Mouse (Mus musculus): Measurements from ENCODE around the gene Pglyrp1. TPM values are rescaled to one million over a fixed set of nuclear protein-coding genes. Genes with fewer than 3 reads are reported as not detected.

Pglyrp1 gene
- polyA plus RNA-seq, 1 experiment from 2014 or later, result 1.6 TPM

- Histone ChIP-seq H3K4me3 (ENCODE audit: low read depth, low read length) (peak overlapping the region; percentile 45; the same call in 1 of the 2 replicates), H3K4me2 (peak overlapping the region; percentile 78), H3K4me1 (ENCODE audit: control insufficient read depth, insufficient read depth, low read length) (peaks cover 15% of the 10 kb centered on the region), H3K27me3 (ENCODE audit: control insufficient read depth, insufficient read depth, low read length) (peaks cover 17% of the 10 kb centered on the region), H3K9ac (ENCODE audit: low read depth, low read length) (no peak overlapping the region), H3K27ac (ENCODE audit: low read depth, low read length) (no peak overlapping the region), H3K9me3 (replicated peaks; ENCODE audit: control insufficient read depth, low read length) (no peaks in the 10 kb centered on the region), H3K36me3 (ENCODE audit: control insufficient read depth, insufficient read depth, low read length) (no peaks in the 10 kb centered on the region)
- ATAC-seq (replicated peaks; ENCODE audit: insufficient number of reproducible peaks, low FRiP score, low TSS enrichment), result no peak
- 22% methylated on average over 27 of the region's 27 CpGs for WGBS (ENCODE audit: insufficient replicate concordance)
These were observed 21.9 kb downstream of the Pglyrp1 start for GRCm38 (mm10) chr7:18893009-18893408.

GRCm38 (mm10) chr7:18893651-18894430 lies 22.7 kb downstream of the Pglyrp1 start:
- Histone ChIP-seq H3K4me2 (peak overlapping the region; percentile 78), H3K27me3 (ENCODE audit: control insufficient read depth, insufficient read depth, low read length) (peaks cover 17% of the 10 kb centered on the region), H3K4me3 (ENCODE audit: low read depth, low read length) (peak overlapping the region; percentile 45), H3K36me3 (ENCODE audit: control insufficient read depth, insufficient read depth, low read length) (no peaks in the 10 kb centered on the region), H3K27ac (ENCODE audit: low read depth, low read length) (no peak overlapping the region), H3K9me3 (replicated peaks; ENCODE audit: control insufficient read depth, low read length) (no peaks in the 10 kb centered on the region), H3K4me1 (ENCODE audit: control insufficient read depth, insufficient read depth, low read length) (peaks cover 15% of the 10 kb centered on the region), H3K9ac (ENCODE audit: low read depth, low read length) (peak overlapping the region; percentile 62)
- WGBS (ENCODE audit: insufficient replicate concordance), result under 1% methylated on average over 40 of the region's 41 CpGs
- ATAC-seq (replicated peaks; ENCODE audit: insufficient number of reproducible peaks, low FRiP score, low TSS enrichment), result peak; percentile 27; the same call in 1 of the 2 replicates

- Histone ChIP-seq H3K4me1 (ENCODE audit: control insufficient read depth, insufficient read depth, low read length) (peaks cover 15% of the 10 kb centered on the region), H3K4me3 (ENCODE audit: low read depth, low read length) (no peak overlapping the region), H3K27me3 (ENCODE audit: control insufficient read depth, insufficient read depth, low read length) (peaks cover 17% of the 10 kb centered on the region), H3K27ac (ENCODE audit: low read depth, low read length) (no peak overlapping the region), H3K36me3 (ENCODE audit: control insufficient read depth, insufficient read depth, low read length) (no peaks in the 10 kb centered on the region), H3K4me2 (no peak overlapping the region), H3K9ac (ENCODE audit: low read depth, low read length) (no peak overlapping the region), H3K9me3 (replicated peaks; ENCODE audit: control insufficient read depth, low read length) (no peaks in the 10 kb centered on the region)
- ATAC-seq (replicated peaks; ENCODE audit: insufficient number of reproducible peaks, low FRiP score, low TSS enrichment), result no peak
- WGBS (ENCODE audit: insufficient replicate concordance), result 49% methylated on average over 5 of the region's 5 CpGs
These were observed 25.4 kb downstream of the Pglyrp1 start for GRCm38 (mm10) chr7:18896536-18896935.

- Histone ChIP-seq H3K4me3 (ENCODE audit: low read depth, low read length) (no peak overlapping the region), H3K36me3 (ENCODE audit: control insufficient read depth, insufficient read depth, low read length) (peaks cover 3% of the 10 kb centered on the region; the same call in 1 of the 2 replicates), H3K27me3 (ENCODE audit: control insufficient read depth, insufficient read depth, low read length) (no peaks in the 10 kb centered on the region), H3K9ac (ENCODE audit: low read depth, low read length) (no peak overlapping the region), H3K4me1 (ENCODE audit: control insufficient read depth, insufficient read depth, low read length) (no peaks in the 10 kb centered on the region), H3K9me3 (replicated peaks; ENCODE audit: control insufficient read depth, low read length) (no peaks in the 10 kb centered on the region), H3K27ac (ENCODE audit: low read depth, low read length) (no peak overlapping the region), H3K4me2 (no peak overlapping the region)
- no peak for ATAC-seq (replicated peaks; ENCODE audit: insufficient number of reproducible peaks, low FRiP score, low TSS enrichment)
- WGBS (ENCODE audit: insufficient replicate concordance), result 89% methylated on average over 2 of the region's 2 CpGs
These were observed 29.4 kb downstream of the Pglyrp1 start for GRCm38 (mm10) chr7:18900513-18900912.

GRCm38 (mm10) chr7:18902486-18902885 lies 31.4 kb downstream of the Pglyrp1 start:
- Histone ChIP-seq H3K9ac (ENCODE audit: low read depth, low read length) (no peak overlapping the region), H3K36me3 (ENCODE audit: control insufficient read depth, insufficient read depth, low read length) (peaks cover 3% of the 10 kb centered on the region; the same call in 1 of the 2 replicates)
- 66% methylated on average over 3 of the region's 3 CpGs for WGBS (ENCODE audit: insufficient replicate concordance)

GRCm38 (mm10) chr7:18904971-18905370 lies 33.8 kb downstream of the Pglyrp1 start:
- Histone ChIP-seq H3K36me3 (ENCODE audit: control insufficient read depth, insufficient read depth, low read length) (peaks cover 3% of the 10 kb centered on the region; the same call in 1 of the 2 replicates), H3K9me3 (replicated peaks; ENCODE audit: control insufficient read depth, low read length) (no peaks in the 10 kb centered on the region), H3K4me1 (ENCODE audit: control insufficient read depth, insufficient read depth, low read length) (peaks cover 6% of the 10 kb centered on the region), H3K27ac (ENCODE audit: low read depth, low read length) (no peak overlapping the region), H3K9ac (ENCODE audit: low read depth, low read length) (no peak overlapping the region), H3K4me3 (ENCODE audit: low read depth, low read length) (no peak overlapping the region), H3K4me2 (no peak overlapping the region), H3K27me3 (ENCODE audit: control insufficient read depth, insufficient read depth, low read length) (no peaks in the 10 kb centered on the region)
- 76% methylated on average over 3 of the region's 3 CpGs for WGBS (ENCODE audit: insufficient replicate concordance)
- ATAC-seq (replicated peaks; ENCODE audit: insufficient number of reproducible peaks, low FRiP score, low TSS enrichment), result no peak

More at GRCm38 (mm10) chr7:18902486-18902885, 31.4 kb downstream of the Pglyrp1 start:
- no peak for ATAC-seq (replicated peaks; ENCODE audit: insufficient number of reproducible peaks, low FRiP score, low TSS enrichment)
- Histone ChIP-seq H3K4me3 (ENCODE audit: low read depth, low read length) (no peak overlapping the region), H3K27me3 (ENCODE audit: control insufficient read depth, insufficient read depth, low read length) (no peaks in the 10 kb centered on the region), H3K9me3 (replicated peaks; ENCODE audit: control insufficient read depth, low read length) (no peaks in the 10 kb centered on the region), H3K4me2 (no peak overlapping the region), H3K4me1 (ENCODE audit: control insufficient read depth, insufficient read depth, low read length) (no peaks in the 10 kb centered on the region), H3K27ac (ENCODE audit: low read depth, low read length) (no peak overlapping the region)

- H3K9ac ChIP-seq (ENCODE audit: low read depth, low read length), result peak overlapping the region; percentile 77
- ATAC-seq (replicated peaks; ENCODE audit: insufficient number of reproducible peaks, low FRiP score, low TSS enrichment), result 0 out of 2 replicates have a peak, but pooled peaks have one; percentile 27
- peaks cover 6% of the 10 kb centered on the region for H3K4me1 ChIP-seq (ENCODE audit: control insufficient read depth, insufficient read depth, low read length)
- H3K4me3 ChIP-seq (ENCODE audit: low read depth, low read length), result peak overlapping the region; percentile 78
- no peaks in the 10 kb centered on the region for H3K36me3 ChIP-seq (ENCODE audit: control insufficient read depth, insufficient read depth, low read length)
- H3K4me2 ChIP-seq, result peak overlapping the region; percentile 68
- no peak overlapping the region for H3K27ac ChIP-seq (ENCODE audit: low read depth, low read length)
- WGBS (ENCODE audit: insufficient replicate concordance), result 6% methylated on average over 17 of the region's 17 CpGs
- no peaks in the 10 kb centered on the region for H3K27me3 ChIP-seq (ENCODE audit: control insufficient read depth, insufficient read depth, low read length)
- H3K9me3 ChIP-seq (replicated peaks; ENCODE audit: control insufficient read depth, low read length), result no peaks in the 10 kb centered on the region
These were observed 38.7 kb downstream of the Pglyrp1 start for GRCm38 (mm10) chr7:18909797-18910196.

- ATAC-seq (replicated peaks; ENCODE audit: insufficient number of reproducible peaks, low FRiP score, low TSS enrichment), result peak; percentile 99
- H3K4me1 ChIP-seq (ENCODE audit: control insufficient read depth, insufficient read depth, low read length), result peaks cover 6% of the 10 kb centered on the region
- no peak within 1 kb of the TSS for H3K27ac ChIP-seq (ENCODE audit: low read depth, low read length)
- H3K4me3 ChIP-seq (ENCODE audit: low read depth, low read length), result peak within 1 kb of the TSS; percentile 78
- under 1% methylated on average over 33 of the region's 33 CpGs for WGBS (ENCODE audit: insufficient replicate concordance)
- H3K27me3 ChIP-seq (ENCODE audit: control insufficient read depth, insufficient read depth, low read length), result no peaks in the 10 kb centered on the region
- H3K36me3 ChIP-seq (ENCODE audit: control insufficient read depth, insufficient read depth, low read length), result no peaks in the 10 kb centered on the region
- peak within 1 kb of the TSS; percentile 74 for H3K4me2 ChIP-seq
- H3K9me3 ChIP-seq (replicated peaks; ENCODE audit: control insufficient read depth, low read length), result no peaks in the 10 kb centered on the region
- H3K9ac ChIP-seq (ENCODE audit: low read depth, low read length), result peak within 1 kb of the TSS; percentile 77
These were observed 39.2 kb downstream of the Pglyrp1 start, which contains the start of gene Ccdc61 for GRCm38 (mm10) chr7:18910241-18910831. Gene Ccdc61, minus strand, starts transcription at chr7:18910415.
